Mouse (Mus musculus) liver, embryonic 14.5 days (tissue): ENCODE measurements around the gene Nrap.

Source experiments
- CTCF ChIP-seq: IDR thresholded peaks from 2 replicates; pipeline ENCODE4 v1.5.1; 2016; ENCODE audit warnings: antibody characterized with exemption, low read depth, control low read depth
- EP300 ChIP-seq: IDR thresholded peaks from 2 replicates; pipeline ENCODE4 v1.6.1; 2016; ENCODE audit warnings: antibody characterized with exemption, low read depth

- no peak for TF ChIP-seq CTCF
- no peak for TF ChIP-seq EP300
These were observed 29.6 kb upstream of the Nrap start for GRCm38 (mm10) chr19:56419452-56419851.
